Mouse (Mus musculus): ENCODE data around the gene Cryl1. TPM values are rescaled to one million over a fixed set of nuclear protein-coding genes. Genes with fewer than 3 reads are reported as not detected.
A peak's percentile ranks its signal among the peaks of the same experiment; 100 is the strongest.

Cryl1 gene
- polyA plus RNA-seq (2014; fragmentation: Nextera tagmentation; extraction: Ambion mirVana), result 8.8 and 9.9 TPM in 2 replicates

GRCm38 (mm10) chr14:57398065-57398757 lies at the start of gene Cryl1:
Cryl1 (minus strand) TSS chr14:57398529.
- Histone ChIP-seq H3K27ac (ENCODE audit: low read depth, low read length) (no peak within 1 kb of the TSS), H3K4me2 (replicated peaks; ENCODE audit: low read depth, low read length) (peak within 1 kb of the TSS; percentile 85), H3K9ac (ENCODE audit: low read depth, low read length) (peak within 1 kb of the TSS; percentile 67), H3K4me3 (ENCODE audit: low read depth, low read length) (peak within 1 kb of the TSS; percentile 59), H3K27me3 (ENCODE audit: control insufficient read depth, insufficient read depth, low read length) (peaks cover 8% of the 10 kb centered on the region; the same call in 1 of the 2 replicates), H3K9me3 (ENCODE audit: control insufficient read depth, low read length) (no peaks in the 10 kb centered on the region), H3K36me3 (ENCODE audit: control insufficient read depth, insufficient read depth, low read length) (no peaks in the 10 kb centered on the region), H3K4me1 (replicated peaks; ENCODE audit: control insufficient read depth, insufficient read depth, low read length) (0 out of 2 replicates have a peak, but pooled peaks cover 2% of the 10 kb centered on the region)
- WGBS, result 2% methylated on average over 43 of the region's 43 CpGs
- ATAC-seq (ENCODE audit: low FRiP score) (peak; percentile 99), DNase-seq (ENCODE audit: low spot score) (peak; percentile 95)

GRCm38 (mm10) chr14:57430451-57430850 lies 32.1 kb upstream of the Cryl1 start:
- ATAC-seq (ENCODE audit: low FRiP score) (no peak), DNase-seq (ENCODE audit: low spot score) (no peak)
- H3K27ac ChIP-seq (ENCODE audit: low read depth, low read length), result no peak overlapping the region
- no peaks in the 10 kb centered on the region for H3K4me1 ChIP-seq (replicated peaks; ENCODE audit: control insufficient read depth, insufficient read depth, low read length)
- H3K9me3 ChIP-seq (ENCODE audit: control insufficient read depth, low read length), result no peaks in the 10 kb centered on the region
- no peak overlapping the region for H3K4me3 ChIP-seq (ENCODE audit: low read depth, low read length)
- no peak overlapping the region for H3K4me2 ChIP-seq (replicated peaks; ENCODE audit: low read depth, low read length)
- H3K9ac ChIP-seq (ENCODE audit: low read depth, low read length), result no peak overlapping the region
- no peaks in the 10 kb centered on the region for H3K27me3 ChIP-seq (ENCODE audit: control insufficient read depth, insufficient read depth, low read length)
- WGBS, result 89% methylated on average over 2 of the region's 2 CpGs
- H3K36me3 ChIP-seq (ENCODE audit: control insufficient read depth, insufficient read depth, low read length), result no peaks in the 10 kb centered on the region

GRCm38 (mm10) chr14:57424212-57424561 lies 25.9 kb upstream of the Cryl1 start:
- H3K9ac ChIP-seq (ENCODE audit: low read depth, low read length), result peak overlapping the region; percentile 82
- no peaks in the 10 kb centered on the region for H3K9me3 ChIP-seq (ENCODE audit: control insufficient read depth, low read length)
- 1% methylated on average over 16 of the region's 24 CpGs for WGBS
- peak overlapping the region; percentile 75 for H3K4me3 ChIP-seq (ENCODE audit: low read depth, low read length)
- H3K4me2 ChIP-seq (replicated peaks; ENCODE audit: low read depth, low read length), result peak overlapping the region; percentile 57
- no peaks in the 10 kb centered on the region for H3K4me1 ChIP-seq (replicated peaks; ENCODE audit: control insufficient read depth, insufficient read depth, low read length)
- ATAC-seq (ENCODE audit: low FRiP score), result peak; percentile 88
- no peak for DNase-seq (ENCODE audit: low spot score)
- H3K36me3 ChIP-seq (ENCODE audit: control insufficient read depth, insufficient read depth, low read length), result no peaks in the 10 kb centered on the region
- no peaks in the 10 kb centered on the region for H3K27me3 ChIP-seq (ENCODE audit: control insufficient read depth, insufficient read depth, low read length)
- peak overlapping the region; percentile 58; the same call in 1 of the 2 replicates for H3K27ac ChIP-seq (ENCODE audit: low read depth, low read length)

GRCm38 (mm10) chr14:57423432-57424211 lies 25.3 kb upstream of the Cryl1 start, which contains the start of gene Ift88:
Ift88 (plus strand) TSS chr14:57424062.
- Histone ChIP-seq H3K9me3 (ENCODE audit: control insufficient read depth, low read length) (no peaks in the 10 kb centered on the region), H3K4me3 (ENCODE audit: low read depth, low read length) (peak within 1 kb of the TSS; percentile 75), H3K4me2 (replicated peaks; ENCODE audit: low read depth, low read length) (peak within 1 kb of the TSS; percentile 57), H3K36me3 (ENCODE audit: control insufficient read depth, insufficient read depth, low read length) (no peaks in the 10 kb centered on the region), H3K4me1 (replicated peaks; ENCODE audit: control insufficient read depth, insufficient read depth, low read length) (no peaks in the 10 kb centered on the region), H3K27me3 (ENCODE audit: control insufficient read depth, insufficient read depth, low read length) (no peaks in the 10 kb centered on the region), H3K27ac (ENCODE audit: low read depth, low read length) (peak within 1 kb of the TSS; percentile 58; the same call in 1 of the 2 replicates), H3K9ac (ENCODE audit: low read depth, low read length) (peak within 1 kb of the TSS; percentile 82)
- 4% methylated on average over 42 of the region's 42 CpGs for WGBS
- DNase-seq (ENCODE audit: low spot score) (peak; percentile 93), ATAC-seq (ENCODE audit: low FRiP score) (peak; percentile 100)

- ATAC-seq (ENCODE audit: low FRiP score) (no peak), DNase-seq (ENCODE audit: low spot score) (no peak)
- H3K36me3 ChIP-seq (ENCODE audit: control insufficient read depth, insufficient read depth, low read length), result no peaks in the 10 kb centered on the region
- no peak overlapping the region for H3K9ac ChIP-seq (ENCODE audit: low read depth, low read length)
- no peak overlapping the region for H3K4me2 ChIP-seq (replicated peaks; ENCODE audit: low read depth, low read length)
- no peaks in the 10 kb centered on the region for H3K27me3 ChIP-seq (ENCODE audit: control insufficient read depth, insufficient read depth, low read length)
- H3K27ac ChIP-seq (ENCODE audit: low read depth, low read length), result no peak overlapping the region
- H3K9me3 ChIP-seq (ENCODE audit: control insufficient read depth, low read length), result no peaks in the 10 kb centered on the region
- H3K4me1 ChIP-seq (replicated peaks; ENCODE audit: control insufficient read depth, insufficient read depth, low read length), result no peaks in the 10 kb centered on the region
- H3K4me3 ChIP-seq (ENCODE audit: low read depth, low read length), result no peak overlapping the region
- WGBS, result 92% methylated on average over 2 of the region's 2 CpGs
Measured at GRCm38 (mm10) chr14:57417187-57417586, 18.9 kb upstream of the Cryl1 start.

GRCm38 (mm10) chr14:57412166-57412565 lies 13.8 kb upstream of the Cryl1 start:
- Histone ChIP-seq H3K4me2 (replicated peaks; ENCODE audit: low read depth, low read length) (no peak overlapping the region), H3K4me1 (replicated peaks; ENCODE audit: control insufficient read depth, insufficient read depth, low read length) (no peaks in the 10 kb centered on the region), H3K9ac (ENCODE audit: low read depth, low read length) (no peak overlapping the region), H3K36me3 (ENCODE audit: control insufficient read depth, insufficient read depth, low read length) (no peaks in the 10 kb centered on the region), H3K27me3 (ENCODE audit: control insufficient read depth, insufficient read depth, low read length) (no peaks in the 10 kb centered on the region), H3K27ac (ENCODE audit: low read depth, low read length) (no peak overlapping the region), H3K4me3 (ENCODE audit: low read depth, low read length) (no peak overlapping the region), H3K9me3 (ENCODE audit: control insufficient read depth, low read length) (no peaks in the 10 kb centered on the region)
- WGBS, result 69% methylated on average over 7 of the region's 7 CpGs
- ATAC-seq (ENCODE audit: low FRiP score), result no peak
- DNase-seq (ENCODE audit: low spot score), result peak; percentile 19

- no peaks in the 10 kb centered on the region for H3K4me1 ChIP-seq (replicated peaks; ENCODE audit: control insufficient read depth, insufficient read depth, low read length)
- DNase-seq (ENCODE audit: low spot score) (no peak), ATAC-seq (ENCODE audit: low FRiP score) (no peak)
- H3K9ac ChIP-seq (ENCODE audit: low read depth, low read length), result no peak overlapping the region
- no peak overlapping the region for H3K27ac ChIP-seq (ENCODE audit: low read depth, low read length)
- WGBS, result 40% methylated on average over 6 of the region's 6 CpGs
- H3K36me3 ChIP-seq (ENCODE audit: control insufficient read depth, insufficient read depth, low read length), result no peaks in the 10 kb centered on the region
- no peaks in the 10 kb centered on the region for H3K27me3 ChIP-seq (ENCODE audit: control insufficient read depth, insufficient read depth, low read length)
- no peaks in the 10 kb centered on the region for H3K9me3 ChIP-seq (ENCODE audit: control insufficient read depth, low read length)
- H3K4me3 ChIP-seq (ENCODE audit: low read depth, low read length), result no peak overlapping the region
- no peak overlapping the region for H3K4me2 ChIP-seq (replicated peaks; ENCODE audit: low read depth, low read length)
Measured at GRCm38 (mm10) chr14:57409106-57409505, 10.8 kb upstream of the Cryl1 start.

GRCm38 (mm10) chr14:57408100-57408499 lies 9.8 kb upstream of the Cryl1 start:
- no peak overlapping the region; the same call in 1 of the 2 replicates for H3K4me3 ChIP-seq (ENCODE audit: low read depth, low read length)
- 75% methylated on average over 8 of the region's 8 CpGs for WGBS
- no peak for ATAC-seq (ENCODE audit: low FRiP score)

More at GRCm38 (mm10) chr14:57408100-57408499, 9.8 kb upstream of the Cryl1 start:
- Histone ChIP-seq H3K36me3 (ENCODE audit: control insufficient read depth, insufficient read depth, low read length) (no peaks in the 10 kb centered on the region), H3K27me3 (ENCODE audit: control insufficient read depth, insufficient read depth, low read length) (no peaks in the 10 kb centered on the region), H3K9ac (ENCODE audit: low read depth, low read length) (no peak overlapping the region), H3K9me3 (ENCODE audit: control insufficient read depth, low read length) (no peaks in the 10 kb centered on the region), H3K27ac (ENCODE audit: low read depth, low read length) (no peak overlapping the region), H3K4me2 (replicated peaks; ENCODE audit: low read depth, low read length) (no peak overlapping the region), H3K4me1 (replicated peaks; ENCODE audit: control insufficient read depth, insufficient read depth, low read length) (no peaks in the 10 kb centered on the region)
- DNase-seq (ENCODE audit: low spot score), result no peak
